In genomic region chr15:82016101-82016808, GRCm38 (mm10) we compare ENCODE assay signal across 8 mouse cellular contexts. TPM values are rescaled to one million over a fixed set of nuclear protein-coding genes. Genes with fewer than 3 reads are reported as not detected.
A peak's percentile ranks its signal among the peaks of the same experiment; 100 is the strongest.
DNase-seq lines count a peak whose midpoint lies in the region; ATAC-seq lines count a peak whose summit lies in the region.

No protein-coding gene starts in this region.

- H3K9ac ChIP-seq in heart, embryonic 16.5 days (ENCODE audit: low read length), result peak overlapping the region; percentile 96
- H3K9ac ChIP-seq in liver, embryonic 15.5 days, result peak overlapping the region; percentile 93
- H3K9ac ChIP-seq in neural tube, embryonic 12.5 days, result peak overlapping the region; percentile 84

- DNase-seq in CD8-positive naive resting alpha-beta T cell, adult 2 months (ENCODE audit: low read depth in 2 of 2, low spot score in 2 of 2), result peak; percentile 98 to 99
- peak; percentile 97 for DNase-seq in c-Kit-positive CD71-negative TER-119-negative erythroid progenitor cells, embryonic 14.5 days (ENCODE audit: low read depth)
- peak; percentile 99 for DNase-seq in forebrain, embryonic 10.5 days (ENCODE audit: extremely low spot score, low spot score)
- peak; percentile 99 to 100 for DNase-seq in kidney, postnatal 36 days
- peak; percentile 98 for DNase-seq in telencephalon, adult 2 months (ENCODE audit: low read depth, low spot score)

- H3K4me1 ChIP-seq in forebrain, embryonic 10.5 days, result peaks cover 34% of the 10 kb centered on the region
- peaks cover 13% of the 10 kb centered on the region for H3K4me1 ChIP-seq in heart, embryonic 16.5 days (ENCODE audit: control insufficient read depth, insufficient read depth, low read length)
- H3K4me1 ChIP-seq in liver, embryonic 15.5 days (replicated peaks), result peaks cover 59% of the 10 kb centered on the region
- H3K4me1 ChIP-seq in neural tube, embryonic 12.5 days, result peaks cover 13% of the 10 kb centered on the region

- peak overlapping the region; percentile 98 for H3K4me2 ChIP-seq in heart, embryonic 16.5 days (ENCODE audit: low read depth, low read length)
- peak overlapping the region; percentile 91 for H3K4me2 ChIP-seq in liver, embryonic 15.5 days
- H3K4me2 ChIP-seq in neural tube, embryonic 12.5 days (replicated peaks), result peak overlapping the region; percentile 92

- peak overlapping the region; percentile 90 for H3K27ac ChIP-seq in forebrain, embryonic 10.5 days
- H3K27ac ChIP-seq in heart, embryonic 16.5 days (ENCODE audit: low read length), result peak overlapping the region; percentile 89
- H3K27ac ChIP-seq in liver, embryonic 15.5 days (replicated peaks), result peak overlapping the region; percentile 86
- peak overlapping the region; percentile 37; the same call in 1 of the 2 replicates for H3K27ac ChIP-seq in neural tube, embryonic 12.5 days

- H3K27me3 ChIP-seq in forebrain, embryonic 10.5 days (ENCODE audit: poor library complexity, severe bottlenecking), result no peaks in the 10 kb centered on the region
- no peaks in the 10 kb centered on the region for H3K27me3 ChIP-seq in heart, embryonic 16.5 days (ENCODE audit: control insufficient read depth, insufficient read depth, low read length)
- H3K27me3 ChIP-seq in liver, embryonic 15.5 days, result no peaks in the 10 kb centered on the region
- no peaks in the 10 kb centered on the region for H3K27me3 ChIP-seq in neural tube, embryonic 12.5 days (replicated peaks)

- under 1% methylated on average over 53 of the region's 53 CpGs for WGBS in forebrain, embryonic 10.5 days
- WGBS in heart, embryonic 16.5 days, result under 1% methylated on average over 53 of the region's 53 CpGs
- under 1% methylated on average over 53 of the region's 53 CpGs for WGBS in liver, embryonic 15.5 days (ENCODE audit: insufficient replicate concordance)
- under 1% methylated on average over 53 of the region's 53 CpGs for WGBS in neural tube, embryonic 12.5 days

- H3K36me3 ChIP-seq in forebrain, embryonic 10.5 days (replicated peaks), result peaks cover 40% of the 10 kb centered on the region
- peaks cover 9% of the 10 kb centered on the region for H3K36me3 ChIP-seq in heart, embryonic 16.5 days (ENCODE audit: control insufficient read depth, insufficient read depth)
- peaks cover 21% of the 10 kb centered on the region for H3K36me3 ChIP-seq in liver, embryonic 15.5 days (replicated peaks)
- peaks cover 11% of the 10 kb centered on the region; the same call in 1 of the 2 replicates for H3K36me3 ChIP-seq in neural tube, embryonic 12.5 days

- ATAC-seq in heart, embryonic 16.5 days (replicated peaks; ENCODE audit: extremely low read depth, insufficient read depth, low FRiP score), result peak; percentile 93
- peak; percentile 96 for ATAC-seq in liver, embryonic 15.5 days (ENCODE audit: insufficient read depth)
- ATAC-seq in neural tube, embryonic 12.5 days (ENCODE audit: low FRiP score, low read depth), result peak; percentile 96

- H3K4me3 ChIP-seq in forebrain, embryonic 10.5 days, result peak overlapping the region; percentile 86
- peak overlapping the region; percentile 99 for H3K4me3 ChIP-seq in heart, embryonic 16.5 days (ENCODE audit: low read length)
- H3K4me3 ChIP-seq in liver, embryonic 15.5 days (replicated peaks), result peak overlapping the region; percentile 85
- peak overlapping the region; percentile 88 for H3K4me3 ChIP-seq in neural tube, embryonic 12.5 days

- no peaks in the 10 kb centered on the region for H3K9me3 ChIP-seq in forebrain, embryonic 10.5 days
- no peaks in the 10 kb centered on the region; the same call in 1 of the 2 replicates for H3K9me3 ChIP-seq in heart, embryonic 16.5 days (replicated peaks; ENCODE audit: control insufficient read depth, low read length)
- no peaks in the 10 kb centered on the region for H3K9me3 ChIP-seq in liver, embryonic 15.5 days (replicated peaks)
- H3K9me3 ChIP-seq in neural tube, embryonic 12.5 days, result no peaks in the 10 kb centered on the region

RNA-seq across cellular contexts. Expression of gene Desi1, which starts 17.4 kb away (rescaled TPM):
- 35.2 and 36.5 TPM in 2 replicates for polyA plus RNA-seq in forebrain, embryonic 10.5 days (2016; fragmentation: Nextera tagmentation; extraction: Ambion mirVana)
- polyA plus RNA-seq in heart, embryonic 16.5 days (2015; fragmentation: Nextera tagmentation; extraction: Ambion mirVana), result 22.4 and 37.4 TPM in 2 replicates
- polyA plus RNA-seq in liver, embryonic 15.5 days (2015; fragmentation: Nextera tagmentation; extraction: Ambion mirVana), result 10.3 and 11.8 TPM in 2 replicates
- 42.9 and 48.5 TPM in 2 replicates for polyA plus RNA-seq in neural tube, embryonic 12.5 days (2016; fragmentation: Nextera tagmentation; extraction: Ambion mirVana)

RNA-seq across cellular contexts. Expression of gene Xrcc6, which starts 28.6 kb away (rescaled TPM):
- polyA plus RNA-seq in forebrain, embryonic 10.5 days (2016; fragmentation: Nextera tagmentation; extraction: Ambion mirVana), result 90.8 and 94.9 TPM in 2 replicates
- polyA plus RNA-seq in heart, embryonic 16.5 days (2015; fragmentation: Nextera tagmentation; extraction: Ambion mirVana), result 76.8 and 113 TPM in 2 replicates
- 50.2 and 51.8 TPM in 2 replicates for polyA plus RNA-seq in liver, embryonic 15.5 days (2015; fragmentation: Nextera tagmentation; extraction: Ambion mirVana)
- 52.6 and 53.4 TPM in 2 replicates for polyA plus RNA-seq in neural tube, embryonic 12.5 days (2016; fragmentation: Nextera tagmentation; extraction: Ambion mirVana)

RNA-seq across cellular contexts. Expression of gene Snu13, which starts 31.1 kb away (rescaled TPM):
- 386 and 402 TPM in 2 replicates for polyA plus RNA-seq in forebrain, embryonic 10.5 days (2016; fragmentation: Nextera tagmentation; extraction: Ambion mirVana)
- 174 and 210 TPM in 2 replicates for polyA plus RNA-seq in heart, embryonic 16.5 days (2015; fragmentation: Nextera tagmentation; extraction: Ambion mirVana)
- 146 and 148 TPM in 2 replicates for polyA plus RNA-seq in liver, embryonic 15.5 days (2015; fragmentation: Nextera tagmentation; extraction: Ambion mirVana)
- polyA plus RNA-seq in neural tube, embryonic 12.5 days (2016; fragmentation: Nextera tagmentation; extraction: Ambion mirVana), result 188 and 193 TPM in 2 replicates

RNA-seq across cellular contexts. Expression of gene 1700029P11Rik, which starts 35.9 kb away (rescaled TPM):
- not detected in 2 replicates for polyA plus RNA-seq in forebrain, embryonic 10.5 days (2016; fragmentation: Nextera tagmentation; extraction: Ambion mirVana)
- polyA plus RNA-seq in heart, embryonic 16.5 days (2015; fragmentation: Nextera tagmentation; extraction: Ambion mirVana), result not detected in 2 replicates
- polyA plus RNA-seq in liver, embryonic 15.5 days (2015; fragmentation: Nextera tagmentation; extraction: Ambion mirVana), result not detected in 2 replicates
- polyA plus RNA-seq in neural tube, embryonic 12.5 days (2016; fragmentation: Nextera tagmentation; extraction: Ambion mirVana), result not detected in 2 replicates

RNA-seq across cellular contexts. Expression of gene 4930407I10Rik, which starts 42.7 kb away (rescaled TPM):
- polyA plus RNA-seq in forebrain, embryonic 10.5 days (2016; fragmentation: Nextera tagmentation; extraction: Ambion mirVana), result not detected in 2 replicates
- polyA plus RNA-seq in heart, embryonic 16.5 days (2015; fragmentation: Nextera tagmentation; extraction: Ambion mirVana), result not detected in 2 replicates
- not detected in 2 replicates for polyA plus RNA-seq in liver, embryonic 15.5 days (2015; fragmentation: Nextera tagmentation; extraction: Ambion mirVana)
- 0.04 TPM in 1 of 2 replicates, not detected in the other for polyA plus RNA-seq in neural tube, embryonic 12.5 days (2016; fragmentation: Nextera tagmentation; extraction: Ambion mirVana)

Comparison
In these comparisons a context has a peak if more than half of its experiments do, and no peak if none do; other contexts are left out.
1. Peak in every context shown above with its lines: DNase-seq, ATAC-seq, H3K4me3 ChIP-seq and H3K27ac ChIP-seq.
2. H3K27ac ChIP-seq: peak in every context shown above with its lines; median percentile 90 in forebrain, embryonic 10.5 days; 89 in heart, embryonic 16.5 days; 86 in liver, embryonic 15.5 days; 37 in neural tube, embryonic 12.5 days.